Mouse (Mus musculus) Muller cell, postnatal 12 days (primary cell): ENCODE measurements at regions not wholly inside any gene's neighbourhood (a gene's known extent, or its start where the extent isn't known, plus 50 kb on each side); places are given as distances from the start of the nearest gene placed in this dataset.
"Not testable (repeated sequence)": the region's sequence is repeated elsewhere in the genome, so short reads cannot be mapped to it uniquely, and the experiment has no call there.

Experiments used
- DNase-seq: peaks from one replicate; pipeline ENCODE4 v3.0.0-alpha.2; 2015; ENCODE audit errors: inconsistent ontology term

DNA sequence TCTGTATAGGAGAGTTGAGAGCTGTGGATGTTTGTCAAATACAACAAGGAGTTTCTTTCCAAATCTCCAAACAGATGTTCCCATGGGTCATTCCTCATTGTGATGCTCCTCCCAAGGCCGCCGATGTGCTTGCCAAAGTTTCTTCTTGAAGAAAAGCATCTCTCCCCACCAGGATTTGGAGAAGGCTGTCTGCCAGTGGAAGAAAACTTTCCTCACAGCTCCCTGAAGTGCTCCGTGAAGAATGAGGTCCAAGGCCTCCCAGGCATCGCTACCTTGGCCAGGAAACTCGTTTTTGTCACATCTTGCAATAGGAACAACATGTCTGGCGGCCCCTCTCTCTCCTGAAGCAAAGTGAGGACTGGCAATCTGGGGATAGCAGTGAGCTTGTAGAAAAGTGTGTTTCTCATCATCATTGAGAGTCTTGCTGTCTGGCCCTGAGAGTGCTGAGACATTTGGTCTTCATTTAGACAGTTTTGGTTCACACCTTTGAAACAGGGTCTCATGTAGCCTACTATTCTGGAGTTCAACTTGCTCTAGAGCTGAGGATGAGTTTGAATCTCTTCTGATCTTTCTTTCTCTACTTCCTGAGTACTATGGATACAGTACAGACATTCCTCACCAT lies 386.9 kb upstream of the Klhl29 start:
- no peak for DNase-seq

GRCm38 (mm10) chr12:5759485-5759884 lies 384.0 kb upstream of the Klhl29 start:
- DNase-seq: no peak

DNA sequence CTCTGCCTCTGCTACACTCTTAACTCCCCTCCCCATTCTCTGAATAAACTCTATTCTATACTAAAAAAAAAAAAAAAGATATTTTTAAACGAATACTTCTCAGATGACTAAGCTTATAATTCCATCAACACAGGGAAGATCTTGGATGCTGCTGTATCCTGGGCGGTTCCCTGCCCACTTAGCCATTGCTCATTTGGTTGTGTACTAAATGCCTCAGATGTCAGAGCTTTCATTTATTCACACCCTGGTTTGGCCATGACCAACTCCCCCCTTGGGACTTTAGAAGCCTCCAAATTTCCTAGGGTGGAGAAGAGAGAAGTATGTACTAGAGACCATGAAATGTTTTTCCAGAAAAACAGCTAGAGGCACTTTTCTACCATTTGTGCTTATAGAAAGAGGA lies 382.3 kb upstream of the Klhl29 start:
- peak; percentile 79 for DNase-seq

DNA sequence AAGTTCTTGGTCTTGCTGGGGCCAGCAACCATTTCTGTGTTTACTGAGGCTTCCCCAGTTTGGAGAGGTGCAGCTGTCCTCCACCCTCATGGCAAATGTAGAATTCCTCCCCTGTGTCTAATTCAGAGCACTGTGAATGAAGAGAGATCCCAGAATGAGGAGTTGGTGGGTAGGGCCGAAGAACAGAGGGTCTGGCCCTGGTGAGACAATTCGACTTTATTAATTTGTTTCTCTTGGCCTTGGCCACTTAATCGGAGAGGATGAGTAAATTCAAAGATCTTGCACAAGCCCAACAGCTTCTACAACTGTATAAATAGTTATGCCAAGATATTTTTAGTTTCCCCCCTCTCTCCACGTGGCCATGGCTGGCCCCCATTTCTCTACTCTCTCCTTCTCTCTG lies 381.9 kb upstream of the Klhl29 start:
- DNase-seq: no peak

DNA sequence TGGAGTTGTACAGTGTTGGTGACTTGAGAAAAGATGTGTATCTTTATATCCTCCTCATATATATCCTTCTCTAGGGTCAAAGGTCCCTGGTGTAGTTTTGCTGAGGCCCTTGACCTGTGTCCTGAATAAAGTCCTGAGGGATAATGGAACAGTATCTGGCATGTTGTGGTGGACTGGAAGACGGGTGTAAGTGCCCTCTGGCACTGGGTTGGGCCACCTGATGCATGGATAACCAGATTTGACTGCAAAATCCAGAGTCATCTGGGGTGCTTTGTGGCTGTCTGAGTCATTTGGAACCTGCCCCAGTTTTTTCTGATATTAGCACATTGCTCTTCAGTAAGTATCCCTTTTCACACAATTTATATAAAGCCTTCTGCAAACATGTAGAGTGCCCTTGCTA lies 378.3 kb upstream of the Klhl29 start:
- DNase-seq: peak; percentile 86

DNA sequence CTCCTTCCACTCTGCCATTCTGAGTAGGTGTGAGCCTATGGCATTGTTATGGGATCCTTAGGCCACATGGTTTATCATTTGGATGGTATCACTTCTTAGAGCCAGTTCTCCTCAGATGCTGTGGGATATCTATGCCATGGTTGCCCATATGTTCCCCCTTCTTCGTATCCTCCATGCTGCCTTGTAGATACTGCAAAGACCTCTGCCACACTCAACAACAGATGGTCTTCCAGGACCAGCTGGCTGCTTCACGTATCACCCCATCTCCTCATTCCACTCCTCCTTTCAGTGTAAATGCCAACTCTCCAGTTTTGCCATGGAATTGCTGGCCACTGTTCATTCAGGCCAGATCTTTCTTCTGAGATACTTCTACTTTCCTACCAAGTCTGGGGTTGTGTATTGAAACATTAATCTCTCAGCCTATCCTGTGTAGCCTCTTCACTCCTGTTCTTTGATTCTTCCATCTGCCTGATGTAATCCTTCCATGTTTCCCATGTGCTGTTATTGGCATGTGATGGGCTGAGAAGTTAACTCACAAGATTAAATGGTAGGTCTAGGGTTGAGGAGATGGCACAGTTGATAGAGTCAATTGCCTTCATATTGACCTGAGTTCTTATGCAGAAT lies 368.7 kb upstream of the Klhl29 start:
- DNase-seq: no peak

- DNase-seq: no peak
Observed at GRCm38 (mm10) chr12:5736066-5736465, 360.6 kb upstream of the Klhl29 start.

DNA sequence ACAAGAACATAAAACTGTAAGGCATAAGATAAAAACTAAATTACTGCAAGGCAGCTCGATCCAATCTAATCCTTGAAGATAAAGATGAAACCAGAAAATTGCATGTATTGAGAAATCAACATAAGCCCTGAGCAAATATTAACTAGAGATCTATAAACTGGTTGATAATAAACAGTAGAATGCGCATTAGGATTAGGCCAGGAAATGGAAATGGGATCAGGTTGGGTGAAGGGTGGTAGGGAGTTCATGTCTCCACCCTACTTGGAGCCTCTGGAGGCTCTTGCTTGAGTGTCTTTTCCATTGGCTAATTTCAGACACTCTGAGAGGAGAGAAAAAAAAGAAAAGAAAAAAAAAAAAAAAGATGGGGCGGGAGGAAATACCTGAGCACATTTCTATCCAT lies 359.4 kb upstream of the Klhl29 start:
- DNase-seq: no peak

DNA sequence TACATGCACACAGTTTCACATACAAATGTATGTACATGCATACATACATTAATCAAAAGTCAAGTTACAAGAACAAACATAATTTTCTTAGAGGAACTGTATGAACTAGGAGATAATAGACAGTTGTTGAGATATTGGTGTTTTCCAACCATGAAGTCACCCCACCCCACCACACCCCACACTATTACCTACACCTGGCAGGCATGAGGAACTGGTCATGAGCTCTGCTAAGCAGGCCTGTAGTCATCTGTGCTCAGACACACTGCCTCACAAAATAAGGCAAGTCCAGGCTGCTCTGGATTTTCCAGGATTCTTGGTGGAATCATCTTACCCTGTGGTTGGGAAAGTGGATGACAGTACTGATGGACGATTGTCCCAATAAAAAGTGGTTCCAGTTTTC lies 347.6 kb upstream of the Klhl29 start:
- DNase-seq: no peak

DNA sequence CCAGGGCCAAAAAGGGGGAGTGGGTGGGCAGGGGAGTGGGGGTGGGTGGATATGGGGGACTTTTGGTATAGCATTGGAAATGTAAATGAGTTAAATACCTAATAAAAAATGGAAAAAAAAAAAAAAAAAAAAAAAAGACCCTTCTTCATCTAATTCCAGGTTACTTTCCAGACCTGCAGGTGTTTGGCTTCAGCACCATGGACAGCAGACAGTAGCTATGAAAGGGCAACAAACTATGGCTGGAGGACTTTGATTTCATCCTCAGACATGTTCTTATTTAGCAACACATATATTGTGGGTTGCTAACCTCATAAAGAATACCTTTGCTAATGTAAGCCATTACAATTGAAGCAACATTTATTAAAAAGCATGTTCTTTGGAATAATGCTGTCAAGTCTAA lies 342.0 kb upstream of the Klhl29 start:
- DNase-seq: not testable (repeated sequence)

DNA sequence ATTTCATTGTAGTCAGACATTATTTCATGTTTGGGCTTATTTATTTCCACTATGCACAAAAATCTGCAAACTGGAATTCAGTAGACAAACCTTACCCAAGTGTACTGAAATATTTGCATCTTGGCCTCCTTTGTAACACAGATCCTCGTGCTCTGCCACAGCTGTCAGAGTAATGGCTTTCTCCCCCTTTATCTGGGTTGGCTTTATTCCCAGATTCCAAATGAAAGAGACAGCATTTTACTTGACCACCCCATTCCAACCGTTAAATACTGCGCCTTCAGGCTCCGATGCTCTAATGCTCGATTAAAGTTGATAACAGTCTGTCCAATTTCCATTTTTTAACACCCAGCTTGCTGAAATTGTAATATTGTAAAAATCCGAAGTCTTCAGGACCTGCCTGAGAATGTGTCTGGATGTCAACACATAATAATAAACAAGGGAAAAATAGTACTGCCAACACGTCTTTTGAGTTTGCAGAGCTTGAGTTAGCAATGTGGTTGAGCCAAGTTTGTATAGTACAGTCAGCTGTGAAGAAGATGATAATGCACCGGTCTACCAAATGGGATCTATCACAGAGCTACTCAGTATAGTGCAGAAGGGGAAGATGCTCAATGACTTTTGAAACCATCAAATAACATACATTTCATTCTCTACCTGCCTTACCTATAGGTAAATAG lies 323.4 kb upstream of the Klhl29 start:
- DNase-seq: peak; percentile 93

DNA sequence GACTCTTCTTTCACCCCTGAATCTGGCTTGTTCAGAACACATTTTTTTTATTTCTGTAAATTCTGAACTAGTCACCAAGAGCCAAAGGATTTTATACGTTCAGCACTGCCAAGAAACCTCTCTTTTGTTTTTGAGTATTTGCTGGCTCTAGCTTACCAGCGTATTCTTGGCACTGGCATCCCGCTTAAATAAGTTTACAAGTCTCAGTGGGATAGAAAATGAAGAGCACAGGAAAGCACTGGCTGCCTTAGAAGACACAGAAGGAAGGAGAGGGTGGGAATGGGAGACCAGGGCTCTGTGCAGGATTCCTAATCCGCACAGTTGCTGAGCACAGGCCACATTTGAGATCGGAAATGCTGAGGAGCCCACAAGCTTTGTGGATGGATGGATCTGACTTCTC lies 306.7 kb upstream of the Klhl29 start:
- peak; percentile 36 for DNase-seq

- DNase-seq: not testable (repeated sequence)
Observed at GRCm38 (mm10) chr12:5678126-5678525, 302.6 kb upstream of the Klhl29 start.

DNA sequence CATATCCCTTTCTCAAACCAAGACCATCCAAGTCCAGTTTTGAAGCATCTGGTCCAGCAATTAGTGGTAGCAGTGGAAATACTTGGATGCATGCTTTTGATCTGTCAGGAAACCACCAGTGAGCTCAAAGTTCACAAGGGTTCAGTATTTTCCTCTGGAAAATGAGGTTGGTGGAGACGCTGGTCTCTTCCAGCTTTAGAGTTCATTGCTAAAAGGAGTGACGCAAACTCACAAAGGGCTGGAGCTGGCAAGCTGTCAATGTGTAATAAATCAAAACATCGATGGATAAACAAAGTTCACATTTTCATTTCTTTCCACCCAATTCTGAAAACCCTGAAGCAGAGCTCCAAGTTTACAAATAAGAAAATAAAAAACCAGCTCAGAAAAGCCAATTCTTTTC lies 293.0 kb upstream of the Klhl29 start:
- no peak for DNase-seq

DNA sequence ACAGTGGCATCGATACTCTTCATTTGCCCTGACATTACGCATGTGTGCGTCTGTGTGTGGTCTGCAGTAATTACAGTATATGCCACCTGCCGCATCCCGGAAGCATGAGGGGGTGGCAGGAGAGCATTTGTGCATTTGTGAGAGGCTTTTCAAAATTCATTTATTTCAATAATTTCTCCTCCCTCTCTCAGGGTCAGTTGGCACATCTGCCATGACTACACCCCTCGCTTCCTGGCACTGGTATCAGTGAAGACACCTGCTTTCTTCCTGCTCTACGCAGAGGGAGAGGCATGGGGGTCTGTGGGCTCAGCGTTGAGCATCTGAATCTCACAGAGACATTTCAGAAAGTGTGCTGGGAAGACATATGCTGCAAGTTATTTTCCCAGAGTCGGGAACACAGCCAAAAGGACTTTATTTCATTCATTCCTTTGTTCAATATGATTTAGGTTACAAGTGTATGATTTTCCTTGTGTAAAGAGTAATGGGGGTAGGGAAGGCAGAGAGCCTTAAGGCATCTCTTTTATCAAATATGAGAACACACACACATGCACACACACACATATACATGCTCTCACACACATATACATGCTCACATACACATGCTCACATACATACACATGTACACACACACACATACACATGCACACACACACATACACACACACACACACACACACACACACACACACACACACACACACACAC lies 262.2 kb upstream of the Klhl29 start:
- DNase-seq: no peak

GRCm38 (mm10) chr12:5633971-5634370 lies 258.5 kb upstream of the Klhl29 start:
- DNase-seq: peak; percentile 91

- no peak for DNase-seq
Observed at GRCm38 (mm10) chr12:5601084-5601654, 225.7 kb upstream of the Klhl29 start.

DNA sequence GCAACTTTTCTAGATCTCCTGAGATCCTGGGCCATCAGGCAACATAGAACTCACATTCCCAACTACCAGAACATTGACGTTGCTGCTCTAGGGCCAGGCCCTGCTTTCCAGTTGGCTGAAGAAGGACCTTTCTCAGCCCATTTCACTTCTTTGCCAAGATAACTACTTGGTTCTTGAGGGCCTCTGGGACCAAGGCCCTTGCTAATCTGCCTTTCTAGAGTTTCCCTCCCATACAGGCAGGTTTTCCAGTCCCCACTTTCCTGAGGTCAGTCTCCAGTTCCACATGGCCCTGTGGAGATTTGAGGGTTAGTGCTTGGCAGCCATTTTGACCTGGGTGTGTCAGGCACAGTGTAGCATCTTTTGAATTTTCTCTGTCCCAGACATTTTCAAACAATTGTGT lies 223.9 kb upstream of the Klhl29 start:
- no peak for DNase-seq

GRCm38 (mm10) chr12:5598961-5599360 lies 223.5 kb upstream of the Klhl29 start:
- no peak for DNase-seq

DNA sequence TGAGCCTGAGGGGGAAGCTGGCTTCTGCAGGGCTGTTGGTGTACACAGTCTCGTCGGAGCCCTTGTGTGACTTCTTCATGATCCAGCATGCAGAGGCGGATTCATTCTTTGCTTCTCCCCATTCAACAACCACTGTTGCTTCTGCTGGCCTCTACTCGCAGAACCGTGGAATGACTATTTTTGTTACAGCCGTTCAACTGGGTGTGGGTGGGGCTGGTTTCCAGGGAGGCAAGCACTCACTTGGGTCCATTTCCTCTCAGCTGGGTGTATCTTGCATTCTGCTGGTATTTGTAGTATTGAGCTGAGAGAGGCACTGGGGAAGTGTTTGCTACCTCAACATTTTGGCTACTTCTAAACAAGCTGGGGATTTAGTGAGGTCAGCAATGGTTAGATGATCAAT lies 197.3 kb upstream of the Klhl29 start:
- DNase-seq: no peak

DNA sequence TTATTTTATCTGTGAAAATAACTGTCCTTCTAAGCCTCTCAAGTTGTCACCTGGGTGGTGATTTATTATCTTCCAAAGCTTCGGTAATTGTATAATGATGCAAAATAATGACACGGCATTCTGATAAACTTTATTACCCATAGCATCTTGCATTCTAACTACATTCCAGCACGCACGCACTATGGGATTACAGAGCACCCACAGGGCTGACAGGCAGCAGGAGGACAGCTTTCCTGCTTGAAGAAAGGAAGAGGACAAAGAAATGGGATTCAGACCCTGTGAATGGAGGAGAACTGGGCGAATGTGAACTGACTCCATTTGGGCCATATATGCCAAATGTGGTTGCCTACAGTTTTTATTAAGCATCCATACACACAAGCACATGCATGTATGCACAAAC lies 193.5 kb upstream of the Klhl29 start:
- no peak for DNase-seq

- DNase-seq: no peak
Observed at GRCm38 (mm10) chr12:5566231-5566630, 190.7 kb upstream of the Klhl29 start.
